Mouse (Mus musculus): ENCODE results near the gene Olfr1177-ps.

Gene Olfr1177-ps

GRCm38 (mm10) chr2:88346392-88346791 is at the start of gene Olfr1177-ps:
Olfr1177-ps (minus strand) TSS chr2:88346492.
- no peak for DNase-seq

- DNase-seq = no peak
Measured at GRCm38 (mm10) chr2:88386762-88387161, 40.5 kb upstream of the Olfr1177-ps start, which contains the start of gene Olfr1178. Olfr1178 (plus strand) TSS chr2:88387062.

GRCm38 (mm10) chr2:88356304-88356703 is 10.0 kb upstream of the Olfr1177-ps start:
- no peak for DNase-seq

GRCm38 (mm10) chr2:88336421-88336820 is 9.9 kb downstream of the Olfr1177-ps start, which contains the start of gene Olfr1176:
Olfr1176 (plus strand) TSS chr2:88336721.
- DNase-seq = no peak

- DNase-seq = no peak
Measured at GRCm38 (mm10) chr2:88327115-88327514, 19.2 kb downstream of the Olfr1177-ps start, which contains the start of gene Olfr1175-ps. Olfr1175-ps (minus strand) TSS chr2:88327215.

GRCm38 (mm10) chr2:88315035-88315434 is 31.3 kb downstream of the Olfr1177-ps start, which contains the start of gene Olfr1174-ps:
Olfr1174-ps (minus strand) TSS chr2:88315135.
- no peak for DNase-seq
